Mouse (Mus musculus): Measurements from ENCODE around the gene Apol8.

Gene Apol8

GRCm38 (mm10) chr15:77763702-77764101, 6.9 kb upstream of the Apol8 start:
- peaks cover 62% of the 10 kb centered on the region for H3K4me1 ChIP-seq (replicated peaks; ENCODE audit: low read depth, low read length)
- no peaks in the 10 kb centered on the region for H3K27me3 ChIP-seq (ENCODE audit: insufficient read depth, low read length)
- TF ChIP-seq NANOG (IDR thresholded peaks at IDR 0.05; ENCODE audit: borderline replicate concordance, low read length) (no peak), CTCF (conservative IDR thresholded peaks at IDR 0.05; ENCODE audit: low read length) (no peak), POU5F1 (IDR thresholded peaks at IDR 0.05; ENCODE audit: borderline replicate concordance, low read length) (no peak)
- H3K36me3 ChIP-seq (ENCODE audit: insufficient read depth, low read length), result peaks cover 97% of the 10 kb centered on the region
- H3K9me3 ChIP-seq (ENCODE audit: low read length), result no peaks in the 10 kb centered on the region
- peak overlapping the region; percentile 4; the same call in 1 of the 2 replicates for H3K4me3 ChIP-seq (replicated peaks; ENCODE audit: low read length)

GRCm38 (mm10) chr15:77763050-77763449, 6.2 kb upstream of the Apol8 start:
- H3K9me3 ChIP-seq (ENCODE audit: low read length), result no peaks in the 10 kb centered on the region
- TF ChIP-seq CTCF (conservative IDR thresholded peaks at IDR 0.05; ENCODE audit: low read length) (no peak; the same call in 1 of the 2 replicates), NANOG (IDR thresholded peaks at IDR 0.05; ENCODE audit: borderline replicate concordance, low read length) (no peak), POU5F1 (IDR thresholded peaks at IDR 0.05; ENCODE audit: borderline replicate concordance, low read length) (no peak)
- H3K27me3 ChIP-seq (ENCODE audit: insufficient read depth, low read length), result no peaks in the 10 kb centered on the region
- H3K36me3 ChIP-seq (ENCODE audit: insufficient read depth, low read length), result peaks cover 90% of the 10 kb centered on the region
- H3K4me1 ChIP-seq (replicated peaks; ENCODE audit: low read depth, low read length), result peaks cover 62% of the 10 kb centered on the region
- H3K4me3 ChIP-seq (replicated peaks; ENCODE audit: low read length), result 0 out of 2 replicates have a peak overlapping the region, but pooled peaks have one; percentile 29

GRCm38 (mm10) chr15:77761561-77762380, 5.0 kb upstream of the Apol8 start:
- H3K4me3 ChIP-seq (replicated peaks; ENCODE audit: low read length), result peak overlapping the region; percentile 17; the same call in 1 of the 2 replicates
- peaks cover 66% of the 10 kb centered on the region for H3K4me1 ChIP-seq (replicated peaks; ENCODE audit: low read depth, low read length)
- peaks cover 78% of the 10 kb centered on the region for H3K36me3 ChIP-seq (ENCODE audit: insufficient read depth, low read length)
- no peaks in the 10 kb centered on the region for H3K9me3 ChIP-seq (ENCODE audit: low read length)
- no peaks in the 10 kb centered on the region for H3K27me3 ChIP-seq (ENCODE audit: insufficient read depth, low read length)
- peak; percentile 91 for TF ChIP-seq CTCF (conservative IDR thresholded peaks at IDR 0.05; ENCODE audit: low read length)
- TF ChIP-seq NANOG (IDR thresholded peaks at IDR 0.05; ENCODE audit: borderline replicate concordance, low read length), result no peak
- TF ChIP-seq POU5F1 (IDR thresholded peaks at IDR 0.05; ENCODE audit: borderline replicate concordance, low read length), result no peak

GRCm38 (mm10) chr15:77761083-77761482, 4.3 kb upstream of the Apol8 start:
- TF ChIP-seq NANOG (IDR thresholded peaks at IDR 0.05; ENCODE audit: borderline replicate concordance, low read length), result no peak
- TF ChIP-seq POU5F1 (IDR thresholded peaks at IDR 0.05; ENCODE audit: borderline replicate concordance, low read length), result no peak
- TF ChIP-seq CTCF (conservative IDR thresholded peaks at IDR 0.05; ENCODE audit: low read length), result no peak
- Histone ChIP-seq H3K4me3 (replicated peaks; ENCODE audit: low read length) (no peak overlapping the region), H3K27me3 (ENCODE audit: insufficient read depth, low read length) (0 out of 2 replicates have a peak, but pooled peaks cover 2% of the 10 kb centered on the region), H3K9me3 (ENCODE audit: low read length) (no peaks in the 10 kb centered on the region), H3K4me1 (replicated peaks; ENCODE audit: low read depth, low read length) (peaks cover 68% of the 10 kb centered on the region), H3K36me3 (ENCODE audit: insufficient read depth, low read length) (peaks cover 71% of the 10 kb centered on the region)

GRCm38 (mm10) chr15:77760037-77760436, 3.2 kb upstream of the Apol8 start:
- TF ChIP-seq CTCF (conservative IDR thresholded peaks at IDR 0.05; ENCODE audit: low read length) (no peak), POU5F1 (IDR thresholded peaks at IDR 0.05; ENCODE audit: borderline replicate concordance, low read length) (no peak), NANOG (IDR thresholded peaks at IDR 0.05; ENCODE audit: borderline replicate concordance, low read length) (no peak)
- 0 out of 2 replicates have a peak, but pooled peaks cover 4% of the 10 kb centered on the region for H3K27me3 ChIP-seq (ENCODE audit: insufficient read depth, low read length)
- H3K4me3 ChIP-seq (replicated peaks; ENCODE audit: low read length), result peak overlapping the region; percentile 41; the same call in 1 of the 2 replicates
- H3K36me3 ChIP-seq (ENCODE audit: insufficient read depth, low read length), result peaks cover 60% of the 10 kb centered on the region
- no peaks in the 10 kb centered on the region for H3K9me3 ChIP-seq (ENCODE audit: low read length)
- H3K4me1 ChIP-seq (replicated peaks; ENCODE audit: low read depth, low read length), result peaks cover 59% of the 10 kb centered on the region

GRCm38 (mm10) chr15:77757586-77758226, 903 bp upstream of the Apol8 start:
- H3K27me3 ChIP-seq (ENCODE audit: insufficient read depth, low read length), result 0 out of 2 replicates have a peak, but pooled peaks cover 4% of the 10 kb centered on the region
- peaks cover 37% of the 10 kb centered on the region for H3K36me3 ChIP-seq (ENCODE audit: insufficient read depth, low read length)
- peak; percentile 42 for TF ChIP-seq CTCF (conservative IDR thresholded peaks at IDR 0.05; ENCODE audit: low read length)
- no peak for TF ChIP-seq POU5F1 (IDR thresholded peaks at IDR 0.05; ENCODE audit: borderline replicate concordance, low read length)
- no peaks in the 10 kb centered on the region for H3K9me3 ChIP-seq (ENCODE audit: low read length)
- no peak overlapping the region for H3K4me3 ChIP-seq (replicated peaks; ENCODE audit: low read length)
- H3K4me1 ChIP-seq (replicated peaks; ENCODE audit: low read depth, low read length), result peaks cover 42% of the 10 kb centered on the region

GRCm38 (mm10) chr15:77756081-77756480, 722 bp downstream of the Apol8 start:
- H3K4me1 ChIP-seq (replicated peaks; ENCODE audit: low read depth, low read length), result peaks cover 26% of the 10 kb centered on the region
- no peak overlapping the region for H3K4me3 ChIP-seq (replicated peaks; ENCODE audit: low read length)
- H3K36me3 ChIP-seq (ENCODE audit: insufficient read depth, low read length), result peaks cover 21% of the 10 kb centered on the region
- H3K27me3 ChIP-seq (ENCODE audit: insufficient read depth, low read length), result 0 out of 2 replicates have a peak, but pooled peaks cover 4% of the 10 kb centered on the region
- no peaks in the 10 kb centered on the region for H3K9me3 ChIP-seq (ENCODE audit: low read length)
- no peak for TF ChIP-seq CTCF (conservative IDR thresholded peaks at IDR 0.05; ENCODE audit: low read length)
- no peak for TF ChIP-seq POU5F1 (IDR thresholded peaks at IDR 0.05; ENCODE audit: borderline replicate concordance, low read length)
- TF ChIP-seq NANOG (IDR thresholded peaks at IDR 0.05; ENCODE audit: borderline replicate concordance, low read length), result no peak

GRCm38 (mm10) chr15:77755132-77755531, 1.7 kb downstream of the Apol8 start:
- no peak overlapping the region for H3K4me3 ChIP-seq (replicated peaks; ENCODE audit: low read length)

More at GRCm38 (mm10) chr15:77755132-77755531, 1.7 kb downstream of the Apol8 start:
- Histone ChIP-seq H3K36me3 (ENCODE audit: insufficient read depth, low read length) (peaks cover 11% of the 10 kb centered on the region), H3K4me1 (replicated peaks; ENCODE audit: low read depth, low read length) (peaks cover 17% of the 10 kb centered on the region), H3K27me3 (ENCODE audit: insufficient read depth, low read length) (0 out of 2 replicates have a peak, but pooled peaks cover 4% of the 10 kb centered on the region), H3K9me3 (ENCODE audit: low read length) (no peaks in the 10 kb centered on the region)
- TF ChIP-seq POU5F1 (IDR thresholded peaks at IDR 0.05; ENCODE audit: borderline replicate concordance, low read length), result no peak
- TF ChIP-seq CTCF (conservative IDR thresholded peaks at IDR 0.05; ENCODE audit: low read length), result no peak
- no peak for TF ChIP-seq NANOG (IDR thresholded peaks at IDR 0.05; ENCODE audit: borderline replicate concordance, low read length)
